Mouse (Mus musculus) skeletal muscle tissue, adult 2 months (tissue): ENCODE measurements around the gene Unc93b1.

ENCODE experiments used
- DNase-seq: peaks from one replicate; pipeline ENCODE4 v3.0.0-alpha.2; 2012; ENCODE audit warnings: low read depth, low spot score

Gene Unc93b1

DNA sequence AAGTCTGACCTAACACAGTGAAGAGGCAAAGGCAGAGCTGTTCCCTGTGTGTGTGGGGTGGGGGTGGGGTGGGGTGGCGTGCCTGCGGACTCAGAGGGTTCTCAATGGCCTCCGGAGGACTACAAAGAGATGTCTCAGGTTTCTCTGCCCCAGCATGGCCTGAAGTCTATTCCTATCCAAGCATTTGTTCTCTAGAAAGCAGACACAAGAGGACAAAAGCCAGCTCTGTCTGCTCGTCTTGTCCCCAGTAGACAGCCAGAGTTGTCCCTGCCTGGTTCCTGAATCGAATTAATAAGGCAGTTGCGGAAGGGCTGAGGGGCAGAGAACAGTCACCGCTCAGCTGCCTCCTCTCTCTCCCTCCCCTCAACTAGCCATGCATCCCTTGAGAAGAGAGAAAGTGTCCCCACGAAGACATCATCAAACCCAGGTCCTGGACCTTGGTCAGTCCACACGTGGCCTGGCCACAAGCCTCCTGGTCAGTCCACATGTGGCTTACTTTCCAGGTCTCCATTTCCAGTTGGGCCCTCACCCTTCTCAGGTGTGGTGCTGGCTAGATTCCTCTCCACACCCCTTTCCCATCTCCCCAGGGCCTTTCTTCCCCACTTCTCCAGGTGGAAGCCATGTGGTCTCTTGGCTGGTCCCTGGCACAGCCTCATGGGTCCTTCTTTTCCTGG lies 48.7 kb downstream of the Unc93b1 start:
- no peak for DNase-seq

DNA sequence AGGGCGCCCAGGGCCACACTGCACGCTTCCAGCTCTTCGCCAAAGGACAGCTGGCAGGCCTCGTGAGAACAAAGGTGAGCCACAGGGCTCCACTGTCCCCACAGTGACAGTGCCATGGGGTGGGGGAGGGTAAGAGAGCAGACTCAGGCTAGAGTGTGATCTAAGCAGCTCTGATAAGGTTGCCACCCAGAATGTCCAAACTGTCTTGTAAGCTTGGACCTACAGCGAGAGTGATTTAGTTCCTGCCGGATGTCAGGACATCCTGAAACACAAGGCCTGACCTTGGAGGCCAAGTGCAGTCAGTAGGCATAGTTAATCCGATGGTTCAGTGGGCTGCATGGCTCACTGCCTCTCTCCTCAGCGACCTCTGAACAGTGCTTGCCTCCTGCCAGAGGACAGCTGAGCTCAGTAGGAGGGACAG lies 50.3 kb downstream of the Unc93b1 start:
- no peak for DNase-seq

DNA sequence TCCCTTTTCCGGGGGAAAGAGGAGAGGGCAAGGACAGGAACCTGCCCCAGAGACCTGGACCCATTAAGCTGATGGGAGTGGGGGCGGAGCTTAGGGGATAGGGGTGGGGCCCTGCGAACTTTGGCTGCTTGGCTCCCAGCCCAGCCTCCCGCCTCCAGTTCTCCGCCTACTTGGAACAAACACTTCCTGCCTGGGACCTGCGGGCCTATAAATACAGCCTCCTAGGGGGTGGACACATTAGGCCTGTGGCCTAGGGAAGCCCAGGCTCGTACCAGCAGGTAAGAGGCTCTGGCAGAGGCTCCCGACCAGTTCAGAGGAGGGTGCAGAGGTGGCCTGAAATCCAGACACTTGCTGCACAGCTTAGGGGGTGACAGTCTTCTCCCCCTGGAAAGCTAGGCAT lies 51.3 kb downstream of the Unc93b1 start, which contains the start of gene Acy3:
Gene Acy3 (plus strand): TSS at position 237 of the 400 bp plus-strand sequence.
- peak; percentile 82 for DNase-seq

DNA sequence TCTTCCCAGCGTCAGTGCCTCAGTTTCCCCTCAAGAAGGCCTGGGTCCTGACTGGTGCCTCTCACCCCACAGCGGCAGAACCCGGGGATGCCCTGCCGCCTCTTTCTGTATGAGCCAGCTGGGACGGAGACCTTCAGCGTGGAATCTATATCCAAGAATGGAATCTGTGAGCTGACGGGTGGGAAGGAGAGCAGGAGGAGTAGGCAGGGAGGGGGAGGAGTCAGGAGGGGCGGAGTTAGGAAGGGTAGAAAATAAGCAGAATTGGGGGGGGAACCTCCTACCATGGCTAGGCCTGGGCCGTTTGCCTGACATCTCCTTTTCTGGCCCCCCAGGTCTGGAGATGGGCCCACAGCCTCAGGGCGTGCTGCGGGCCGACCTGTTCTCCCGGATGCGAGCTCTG lies 53.1 kb downstream of the Unc93b1 start:
- DNase-seq: no peak

DNA sequence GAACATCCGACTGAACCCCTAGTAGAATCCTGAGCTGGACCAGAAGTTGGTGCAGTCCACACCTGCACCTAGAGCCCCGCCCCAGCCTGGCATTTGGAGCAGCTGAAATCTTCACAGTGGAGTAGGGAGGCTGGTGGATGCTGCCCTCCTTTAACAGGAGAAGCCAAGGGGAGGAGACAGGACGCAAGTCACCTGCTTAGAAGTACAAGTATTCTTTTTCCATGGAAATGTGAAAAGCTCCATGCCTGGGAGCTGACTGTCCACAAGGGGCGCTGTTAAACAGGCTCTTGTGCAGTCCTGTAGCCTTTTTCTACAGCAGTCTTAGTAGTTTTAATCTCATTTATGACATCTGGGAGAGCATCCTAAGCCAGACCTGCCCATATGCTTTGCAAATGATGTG lies 53.8 kb downstream of the Unc93b1 start:
- no peak for DNase-seq

DNA sequence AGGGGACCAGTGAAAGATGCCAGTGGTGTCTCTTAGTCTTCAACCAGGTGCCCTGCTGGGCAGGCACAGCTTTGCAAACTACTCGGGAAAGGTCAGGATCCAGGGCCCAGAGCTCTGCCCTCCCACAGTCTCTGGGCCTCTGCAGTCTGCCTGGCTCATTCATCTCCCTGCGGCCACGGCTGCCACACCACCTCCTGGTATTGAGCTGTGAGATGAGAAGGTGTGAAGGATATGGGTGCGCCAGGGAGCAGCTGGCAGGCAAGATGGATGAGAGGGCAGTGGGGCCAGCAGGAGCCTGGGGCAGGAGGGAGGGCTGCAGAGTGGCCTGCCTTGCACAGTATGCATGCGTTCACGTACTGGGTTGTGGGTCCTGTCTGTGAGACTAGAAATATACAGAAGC lies 55.8 kb downstream of the Unc93b1 start:
- no peak for DNase-seq

DNA sequence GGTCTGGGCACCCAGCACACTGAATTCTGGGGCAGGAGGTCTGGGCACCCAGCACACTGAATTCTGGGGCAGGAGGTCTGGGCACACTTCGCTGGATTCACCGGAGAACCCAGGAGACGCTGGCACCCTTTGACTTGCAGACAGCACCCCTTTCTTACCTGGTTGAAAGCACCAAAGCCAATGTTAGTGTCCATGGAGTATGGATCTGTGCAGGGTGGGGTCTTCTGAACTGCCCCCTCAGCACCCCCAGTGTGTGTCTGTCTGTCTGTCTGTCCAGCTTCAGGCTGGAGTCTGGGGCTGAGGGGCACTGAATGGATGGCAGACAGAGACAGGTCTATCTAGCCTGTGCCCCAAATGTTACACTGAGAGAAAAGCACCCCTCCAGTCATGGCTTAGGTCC lies 56.6 kb downstream of the Unc93b1 start:
- no peak for DNase-seq

DNA sequence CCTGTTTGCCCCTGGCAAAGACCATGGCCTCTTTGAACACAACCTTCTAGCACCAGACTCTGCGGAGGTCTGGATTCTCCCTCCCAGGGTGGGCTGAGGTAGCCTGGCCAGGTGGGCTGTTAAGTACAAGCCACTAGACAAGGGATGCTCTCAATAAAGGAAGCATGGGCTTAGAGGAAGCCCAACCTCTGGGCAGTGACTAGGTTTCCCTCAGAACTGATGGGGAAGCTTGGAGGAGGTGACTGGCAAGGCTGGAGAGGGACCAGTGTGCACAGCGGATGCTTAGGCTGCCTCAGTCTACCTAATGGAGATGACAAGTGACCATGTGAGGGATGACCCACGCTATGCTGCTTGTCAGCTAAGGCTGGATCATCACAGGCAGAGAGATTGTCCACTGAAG lies 57.0 kb downstream of the Unc93b1 start:
- no peak for DNase-seq

DNA sequence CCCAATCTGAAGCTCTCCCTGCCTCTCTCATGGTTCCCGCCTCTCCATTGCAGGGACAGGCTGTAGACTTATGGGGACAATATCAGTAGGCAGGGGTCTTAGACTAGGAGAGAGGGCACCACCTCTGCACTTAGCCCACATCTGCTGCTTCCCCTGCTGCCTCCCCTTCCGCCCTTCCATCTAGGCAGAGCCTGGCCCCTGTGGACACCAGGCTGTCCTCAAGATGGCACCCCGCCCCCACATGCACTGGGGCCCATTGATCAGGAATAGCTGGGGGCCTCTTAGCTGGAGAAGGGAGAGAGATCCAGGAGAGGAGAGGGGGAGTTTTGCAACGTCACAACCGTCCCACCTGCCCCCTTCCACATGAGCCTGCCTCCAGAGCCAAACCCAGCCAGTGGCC lies 57.4 kb downstream of the Unc93b1 start, which contains the start of gene Tbx10:
Gene Tbx10 (plus strand): TSS at position 337 of the 400 bp plus-strand sequence.
- no peak for DNase-seq

DNA sequence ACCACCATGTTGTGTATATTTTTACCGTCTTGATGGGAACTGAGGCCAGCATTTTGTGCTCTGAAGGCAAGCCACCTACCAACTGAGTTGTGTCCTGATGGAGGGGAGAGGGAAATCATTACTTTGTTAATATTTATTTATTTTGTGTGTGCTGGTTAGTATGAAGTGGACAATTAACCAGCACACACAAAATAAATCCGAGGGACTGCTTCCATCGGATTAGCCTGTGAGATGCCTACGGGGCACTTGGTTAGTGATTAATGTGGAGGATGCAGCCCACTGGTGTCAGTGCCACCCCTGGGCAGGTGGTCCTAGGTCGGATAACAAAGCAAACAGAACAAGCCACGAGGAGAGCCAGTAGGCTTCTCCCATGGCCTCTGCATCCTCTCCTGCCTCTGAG lies 59.9 kb downstream of the Unc93b1 start:
- no peak for DNase-seq

DNA sequence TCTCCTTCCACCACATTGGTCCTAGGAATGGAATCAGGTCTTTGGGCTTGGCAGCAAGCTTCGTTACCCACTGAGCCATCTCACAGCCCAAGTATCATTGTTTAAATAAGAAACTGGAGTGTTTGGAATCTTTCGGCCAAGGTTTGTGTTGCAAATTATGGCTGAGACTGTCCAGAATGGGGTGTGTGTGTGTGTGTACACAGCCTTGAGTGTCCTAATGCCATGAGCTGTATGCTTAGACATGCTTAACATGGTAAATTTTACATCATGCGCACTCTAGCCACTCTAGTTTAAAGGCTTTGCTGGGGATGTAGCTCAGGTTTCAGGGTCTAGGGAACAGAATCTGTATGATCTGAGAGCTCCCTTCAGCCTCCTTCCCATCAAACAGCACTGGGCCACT lies 60.5 kb downstream of the Unc93b1 start:
- DNase-seq: no peak

DNA sequence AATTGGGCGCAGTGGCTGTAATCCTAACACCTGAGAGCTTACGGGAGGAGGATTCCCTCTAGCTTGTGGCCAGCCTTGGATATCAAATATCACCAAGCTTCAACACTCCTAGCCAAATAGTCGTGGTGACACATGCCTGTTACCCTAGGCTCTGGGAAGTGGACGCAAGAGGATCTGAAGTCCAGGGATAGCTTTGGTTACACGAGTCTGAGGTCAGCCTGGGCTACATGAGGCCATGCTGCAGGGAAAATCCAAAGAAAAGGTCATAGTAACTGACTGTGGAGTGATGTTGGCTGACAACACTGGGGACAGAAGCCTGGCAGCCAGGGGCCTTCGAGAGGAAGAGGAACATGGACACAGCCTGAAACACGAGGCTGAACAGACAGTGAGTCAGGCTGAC lies 61.1 kb downstream of the Unc93b1 start:
- DNase-seq: peak; percentile 67

DNA sequence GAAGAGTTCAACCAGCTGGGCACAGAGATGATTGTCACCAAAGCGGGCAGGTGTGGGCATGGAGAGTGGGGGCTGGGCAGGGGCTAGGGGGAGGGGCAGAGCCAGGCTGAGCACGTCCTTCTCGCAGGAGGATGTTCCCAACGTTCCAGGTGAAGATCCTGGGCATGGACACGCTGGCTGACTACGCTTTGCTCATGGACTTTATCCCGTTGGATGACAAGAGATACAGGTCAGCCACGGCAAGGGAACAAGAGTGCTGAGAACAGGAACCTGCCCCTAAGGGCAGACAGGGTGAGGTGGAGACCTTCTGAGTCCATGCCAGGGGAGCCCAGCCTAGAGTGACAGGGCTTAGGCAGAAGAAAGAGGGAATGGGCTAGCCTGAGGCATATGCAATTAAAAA lies 61.8 kb downstream of the Unc93b1 start:
- no peak for DNase-seq

DNA sequence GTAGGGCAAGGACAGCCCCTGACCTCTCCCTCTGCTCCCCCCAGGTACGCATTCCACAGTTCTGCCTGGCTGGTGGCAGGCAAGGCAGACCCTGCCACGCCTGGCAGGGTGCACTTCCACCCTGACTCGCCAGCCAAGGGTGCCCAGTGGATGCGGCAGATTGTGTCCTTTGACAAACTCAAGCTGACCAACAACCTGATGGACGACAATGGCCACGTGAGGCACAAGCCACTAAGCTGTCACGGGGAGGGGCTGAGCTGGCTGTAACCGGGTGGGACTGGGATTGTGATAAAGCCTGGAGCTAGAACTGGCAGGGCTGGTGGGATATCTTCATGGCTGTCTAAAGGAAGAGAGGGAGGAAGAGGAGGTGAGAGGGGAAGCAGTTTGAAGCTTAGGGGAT lies 62.2 kb downstream of the Unc93b1 start:
- no peak for DNase-seq

DNA sequence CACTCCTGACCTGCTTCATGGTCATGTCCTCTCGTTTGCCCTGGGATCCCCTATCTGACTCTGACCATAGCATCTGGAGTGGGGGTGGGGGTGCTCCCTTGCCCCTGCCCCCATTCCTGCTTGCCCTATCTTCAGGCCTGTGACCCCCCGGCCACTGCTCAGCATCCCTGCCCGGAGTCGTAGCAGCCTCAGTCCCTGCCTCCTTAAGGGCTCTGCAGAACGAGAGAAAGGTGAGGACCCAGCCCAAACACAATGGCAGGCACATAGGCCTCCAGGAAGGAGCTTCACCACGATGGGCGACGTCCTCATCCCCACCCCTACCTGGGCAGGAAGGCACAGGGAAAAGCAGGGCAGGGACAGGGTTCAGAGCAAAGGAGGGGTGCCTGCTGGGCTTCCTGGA lies 63.3 kb downstream of the Unc93b1 start:
- no peak for DNase-seq
